Mouse (Mus musculus): ENCODE results near the gene Nsd2. TPM values are rescaled to one million over a fixed set of nuclear protein-coding genes. Genes with fewer than 3 reads are reported as not detected.

Gene Nsd2
- polyA plus RNA-seq, 1 experiment from 2014 or later = 43.0 TPM

DNA sequence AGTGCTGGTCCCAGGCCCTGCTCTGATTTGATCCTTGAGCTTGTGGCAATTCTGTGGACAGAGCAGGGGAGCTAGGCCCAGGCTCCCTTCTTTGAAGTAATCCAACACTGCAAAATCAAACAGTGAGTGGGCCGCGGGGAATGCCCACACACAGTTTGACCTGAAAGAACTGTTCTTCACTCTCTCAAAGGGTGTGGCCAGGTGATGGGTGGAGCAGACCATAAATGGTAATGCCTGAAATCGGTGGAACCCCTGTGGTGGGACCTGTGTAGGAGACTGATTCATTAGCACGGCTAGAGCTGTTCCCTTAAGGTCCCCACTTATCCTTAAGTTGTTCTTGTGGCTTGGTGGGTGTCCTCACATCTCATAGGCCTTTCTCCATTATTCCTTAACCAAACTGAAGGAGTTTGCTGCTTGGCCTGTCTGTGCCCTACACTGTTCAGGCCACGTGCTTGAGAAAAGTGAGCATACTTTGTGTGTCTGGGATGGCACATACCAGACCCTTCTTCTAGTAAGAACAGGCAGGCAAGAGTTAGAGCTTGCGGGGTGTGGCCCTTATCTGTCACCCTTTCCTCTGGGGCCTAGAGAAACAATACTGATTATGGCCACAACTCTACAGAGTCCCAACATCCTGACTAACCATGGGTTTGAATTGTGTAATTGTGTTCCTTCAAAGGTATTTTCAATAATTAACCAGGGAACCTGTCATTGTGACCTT lies 4.4 kb upstream of the Nsd2 start:
- Histone ChIP-seq H3K9ac (ENCODE audit: low read length) (no peak overlapping the region), H3K4me3 (ENCODE audit: low read length) (no peak overlapping the region), H3K27me3 (ENCODE audit: control insufficient read depth, insufficient read depth, low read depth, low read length) (no peaks in the 10 kb centered on the region), H3K9me3 (ENCODE audit: control insufficient read depth, low read length) (no peaks in the 10 kb centered on the region), H3K27ac (ENCODE audit: low read length) (no peak overlapping the region), H3K4me2 (ENCODE audit: low read depth, low read length) (no peak overlapping the region), H3K36me3 (ENCODE audit: control insufficient read depth, insufficient read depth, low read length) (no peaks in the 10 kb centered on the region), H3K4me1 (replicated peaks; ENCODE audit: control insufficient read depth, insufficient read depth, low read length) (peaks cover 12% of the 10 kb centered on the region)
- no peak for ATAC-seq (ENCODE audit: low read depth)
- 55% methylated on average over 6 of the region's 6 CpGs for WGBS

DNA sequence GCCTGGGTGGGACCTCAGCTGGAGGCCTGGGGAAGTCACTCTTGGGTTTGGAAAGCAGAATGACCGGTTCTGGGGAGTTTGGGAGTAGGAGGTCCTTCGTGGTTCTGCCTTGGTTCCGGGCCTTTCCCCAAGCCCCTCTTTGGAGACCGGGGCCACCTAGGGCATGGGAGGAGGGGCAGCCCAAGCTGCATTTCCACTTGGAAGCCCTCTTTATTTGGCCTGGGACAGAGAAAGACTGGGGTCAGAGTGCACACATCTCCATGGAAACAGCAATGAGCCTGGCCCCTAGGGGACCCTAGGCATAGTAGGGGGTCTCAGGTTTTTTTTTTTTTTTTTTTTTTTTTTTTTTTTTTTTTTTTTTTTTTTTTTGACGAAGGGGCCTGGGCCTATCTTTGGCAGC lies 2.4 kb upstream of the Nsd2 start:
- Histone ChIP-seq H3K27me3 (ENCODE audit: control insufficient read depth, insufficient read depth, low read depth, low read length) (no peaks in the 10 kb centered on the region), H3K27ac (ENCODE audit: low read length) (no peak overlapping the region), H3K36me3 (ENCODE audit: control insufficient read depth, insufficient read depth, low read length) (no peaks in the 10 kb centered on the region), H3K4me1 (replicated peaks; ENCODE audit: control insufficient read depth, insufficient read depth, low read length) (peaks cover 18% of the 10 kb centered on the region), H3K9ac (ENCODE audit: low read length) (no peak overlapping the region), H3K9me3 (ENCODE audit: control insufficient read depth, low read length) (no peaks in the 10 kb centered on the region), H3K4me3 (ENCODE audit: low read length) (no peak overlapping the region), H3K4me2 (ENCODE audit: low read depth, low read length) (no peak overlapping the region)
- no peak for ATAC-seq (ENCODE audit: low read depth)
- WGBS = 27% methylated on average over 5 of the region's 5 CpGs

DNA sequence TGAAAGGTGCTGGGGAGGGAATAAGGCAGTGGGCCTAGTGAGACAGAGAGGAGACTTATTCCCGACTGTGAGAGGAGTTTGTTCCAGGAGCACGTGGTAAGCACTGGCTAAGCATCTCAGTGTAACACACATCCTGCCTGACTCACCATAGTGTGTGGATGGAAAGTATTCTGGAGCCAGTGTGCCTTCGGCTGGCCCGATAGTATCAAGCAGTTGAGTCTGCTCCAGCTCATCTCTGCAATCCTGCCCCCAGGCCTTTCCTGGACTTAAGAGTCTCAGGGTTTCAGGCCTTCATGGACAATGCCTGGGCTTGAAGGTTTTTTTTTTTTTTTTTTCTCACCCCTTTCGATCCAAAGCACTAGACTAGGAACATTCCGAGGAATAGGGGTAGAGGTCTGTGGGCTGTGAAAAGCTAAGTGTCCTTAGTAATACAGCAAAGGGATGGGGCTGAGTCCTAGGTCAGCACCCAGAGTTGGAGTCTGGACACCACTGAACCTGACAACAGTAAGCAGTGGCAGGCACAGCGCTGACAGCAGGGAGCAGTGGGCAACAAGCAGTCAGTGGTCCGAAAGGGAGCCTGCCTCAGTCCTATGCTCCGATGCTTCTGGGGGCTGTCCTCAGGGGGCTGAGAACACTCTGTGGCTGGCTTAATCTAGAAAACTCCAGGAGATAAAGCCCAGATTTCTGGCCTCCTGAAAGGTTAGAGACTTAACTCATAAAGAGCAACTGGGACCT lies 1.2 kb upstream of the Nsd2 start:
- H3K9ac ChIP-seq (ENCODE audit: low read length) = peak overlapping the region; percentile 99
- 12% methylated on average over 9 of the region's 9 CpGs for WGBS
- H3K4me1 ChIP-seq (replicated peaks; ENCODE audit: control insufficient read depth, insufficient read depth, low read length) = peaks cover 20% of the 10 kb centered on the region
- no peaks in the 10 kb centered on the region for H3K36me3 ChIP-seq (ENCODE audit: control insufficient read depth, insufficient read depth, low read length)
- H3K4me3 ChIP-seq (ENCODE audit: low read length) = peak overlapping the region; percentile 99
- peak overlapping the region; percentile 97 for H3K27ac ChIP-seq (ENCODE audit: low read length)
- ATAC-seq (ENCODE audit: low read depth) = peak; percentile 16
- no peaks in the 10 kb centered on the region for H3K27me3 ChIP-seq (ENCODE audit: control insufficient read depth, insufficient read depth, low read depth, low read length)
- H3K4me2 ChIP-seq (ENCODE audit: low read depth, low read length) = peak overlapping the region; percentile 55
- no peaks in the 10 kb centered on the region for H3K9me3 ChIP-seq (ENCODE audit: control insufficient read depth, low read length)

DNA sequence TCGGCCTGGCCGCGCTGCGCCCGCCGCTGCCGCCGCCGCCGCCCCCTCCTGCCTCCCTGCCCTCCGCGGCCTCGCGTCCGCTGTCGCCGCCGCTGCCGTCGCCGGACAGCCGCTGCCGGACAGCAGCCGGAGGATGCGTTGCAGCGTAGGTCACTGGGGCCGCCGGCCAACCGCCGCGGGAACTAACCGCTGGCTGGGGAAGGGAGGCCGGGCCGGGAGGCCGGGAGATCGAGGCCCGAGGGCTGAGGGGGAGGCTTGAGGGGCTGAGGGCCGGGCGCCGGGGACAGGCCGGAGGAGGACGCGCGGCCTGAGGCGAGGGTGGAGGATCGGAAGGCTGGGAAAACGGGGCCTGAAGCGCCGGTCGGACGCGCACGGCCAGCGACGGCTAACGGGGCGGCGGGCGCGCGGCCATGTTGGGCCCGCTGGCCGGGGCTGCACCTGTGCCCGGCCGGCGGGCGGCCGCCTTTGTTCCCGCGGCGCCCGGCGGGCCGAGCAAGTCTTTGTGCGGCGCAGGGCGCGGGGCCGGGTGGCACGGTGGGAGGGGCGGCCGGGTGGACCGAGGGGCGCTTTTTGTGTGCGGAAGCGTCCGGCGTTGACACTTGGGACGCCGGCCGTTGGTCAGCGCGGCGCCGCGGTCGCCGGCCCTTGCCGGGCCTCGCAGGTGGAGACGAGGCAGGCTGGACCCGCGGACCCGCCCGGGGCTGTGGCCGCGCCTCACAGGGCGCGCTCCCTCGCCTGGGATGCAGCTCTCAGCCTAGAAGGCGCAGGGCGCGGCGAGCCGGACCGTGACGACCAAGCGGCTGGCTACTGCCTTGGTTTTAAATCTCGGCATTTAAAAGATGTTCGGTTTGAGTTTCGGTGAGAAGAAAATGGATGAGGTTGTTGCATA lies 452 bp downstream of the Nsd2 start:
- 0% methylated on average over 82 of the region's 121 CpGs for WGBS
- peaks cover 20% of the 10 kb centered on the region for H3K4me1 ChIP-seq (replicated peaks; ENCODE audit: control insufficient read depth, insufficient read depth, low read length)
- peak overlapping the region; percentile 99 for H3K9ac ChIP-seq (ENCODE audit: low read length)
- no peaks in the 10 kb centered on the region for H3K27me3 ChIP-seq (ENCODE audit: control insufficient read depth, insufficient read depth, low read depth, low read length)
- H3K4me3 ChIP-seq (ENCODE audit: low read length) = peak overlapping the region; percentile 99
- no peaks in the 10 kb centered on the region; the same call in 1 of the 2 replicates for H3K36me3 ChIP-seq (ENCODE audit: control insufficient read depth, insufficient read depth, low read length)
- H3K27ac ChIP-seq (ENCODE audit: low read length) = peak overlapping the region; percentile 97
- H3K9me3 ChIP-seq (ENCODE audit: control insufficient read depth, low read length) = no peaks in the 10 kb centered on the region
- peak; percentile 46 for ATAC-seq (ENCODE audit: low read depth)
- peak overlapping the region; percentile 77 for H3K4me2 ChIP-seq (ENCODE audit: low read depth, low read length)

DNA sequence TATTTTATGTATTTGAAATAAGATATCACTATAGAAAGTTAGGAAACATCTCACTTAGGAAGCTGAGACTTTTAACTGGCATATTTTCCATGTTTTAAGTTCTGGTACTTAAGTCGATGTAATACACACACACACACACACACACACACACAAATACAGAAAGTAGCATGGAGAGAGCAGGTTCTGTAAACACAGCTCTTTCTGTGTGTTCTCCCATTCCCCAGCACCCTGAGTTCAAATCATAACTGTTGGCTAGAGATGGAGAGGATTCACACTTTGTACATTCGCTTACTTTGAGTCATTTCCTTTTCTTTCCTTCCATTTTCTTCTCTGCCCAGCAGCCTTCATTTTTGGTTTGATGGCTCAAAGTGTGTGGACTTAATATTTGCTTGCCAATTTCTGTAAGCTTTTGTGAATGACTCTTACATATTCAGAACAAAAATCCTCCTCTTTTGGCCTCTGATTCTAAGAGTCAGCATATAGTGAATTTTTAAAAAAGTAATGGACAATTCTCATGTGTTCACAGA lies 1.4 kb downstream of the Nsd2 start:
- no peaks in the 10 kb centered on the region for H3K9me3 ChIP-seq (ENCODE audit: control insufficient read depth, low read length)
- H3K4me3 ChIP-seq (ENCODE audit: low read length) = peak overlapping the region; percentile 99
- no peak for ATAC-seq (ENCODE audit: low read depth)
- H3K4me1 ChIP-seq (replicated peaks; ENCODE audit: control insufficient read depth, insufficient read depth, low read length) = peaks cover 20% of the 10 kb centered on the region
- H3K36me3 ChIP-seq (ENCODE audit: control insufficient read depth, insufficient read depth, low read length) = no peaks in the 10 kb centered on the region; the same call in 1 of the 2 replicates
- WGBS = 16% methylated on average over 2 of the region's 2 CpGs
- no peak overlapping the region for H3K27ac ChIP-seq (ENCODE audit: low read length)
- peak overlapping the region; percentile 99 for H3K9ac ChIP-seq (ENCODE audit: low read length)
- H3K27me3 ChIP-seq (ENCODE audit: control insufficient read depth, insufficient read depth, low read depth, low read length) = no peaks in the 10 kb centered on the region
- H3K4me2 ChIP-seq (ENCODE audit: low read depth, low read length) = peak overlapping the region; percentile 77

DNA sequence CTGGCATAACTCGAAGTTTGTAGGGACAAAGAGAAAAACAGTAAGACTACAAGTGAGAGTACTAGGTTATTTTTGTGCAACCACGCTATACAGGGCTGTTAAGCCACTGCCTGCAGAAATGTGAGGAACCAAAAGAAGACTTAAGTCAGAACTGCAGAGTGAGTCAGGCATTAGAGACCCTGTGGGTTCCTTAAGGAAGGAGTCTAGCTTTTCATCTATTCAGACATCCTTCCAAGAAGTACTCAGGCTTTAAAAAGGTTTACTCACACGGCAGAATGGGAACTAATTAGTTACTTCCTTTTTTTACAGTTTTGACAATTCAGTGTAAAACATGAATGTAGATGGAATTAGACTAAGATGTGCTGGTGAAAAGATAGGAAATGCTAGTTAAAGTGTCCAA lies 1.9 kb downstream of the Nsd2 start:
- no peaks in the 10 kb centered on the region for H3K9me3 ChIP-seq (ENCODE audit: control insufficient read depth, low read length)
- WGBS = 20% methylated on average over 3 of the region's 3 CpGs
- peak overlapping the region; percentile 77 for H3K4me2 ChIP-seq (ENCODE audit: low read depth, low read length)
- peak overlapping the region; percentile 25 for H3K4me3 ChIP-seq (ENCODE audit: low read length)
- ATAC-seq (ENCODE audit: low read depth) = no peak
- H3K4me1 ChIP-seq (replicated peaks; ENCODE audit: control insufficient read depth, insufficient read depth, low read length) = peaks cover 20% of the 10 kb centered on the region
- H3K27ac ChIP-seq (ENCODE audit: low read length) = no peak overlapping the region
- H3K9ac ChIP-seq (ENCODE audit: low read length) = peak overlapping the region; percentile 49; the same call in 1 of the 2 replicates
- no peaks in the 10 kb centered on the region for H3K27me3 ChIP-seq (ENCODE audit: control insufficient read depth, insufficient read depth, low read depth, low read length)
- no peaks in the 10 kb centered on the region; the same call in 1 of the 2 replicates for H3K36me3 ChIP-seq (ENCODE audit: control insufficient read depth, insufficient read depth, low read length)

DNA sequence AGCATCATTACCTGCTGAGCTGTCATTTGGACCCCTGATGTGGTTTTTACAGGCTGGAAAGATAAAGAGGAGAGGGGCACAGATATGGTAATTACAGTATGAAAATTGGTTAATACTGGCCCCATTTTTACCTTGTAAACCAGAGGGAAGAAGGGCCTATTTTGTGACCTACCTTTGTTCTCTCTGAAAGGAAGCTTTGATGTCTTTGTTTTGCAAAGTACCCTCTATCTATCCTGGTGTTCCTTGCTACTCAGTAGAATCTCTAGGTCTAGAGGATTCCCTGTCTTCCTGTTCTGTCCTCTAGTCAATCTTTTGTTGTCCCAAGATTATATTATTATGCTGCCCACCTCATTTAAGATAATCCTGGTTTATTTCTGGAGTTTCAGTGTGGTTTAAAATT lies 5.5 kb downstream of the Nsd2 start:
- no peaks in the 10 kb centered on the region for H3K27me3 ChIP-seq (ENCODE audit: control insufficient read depth, insufficient read depth, low read depth, low read length)
- H3K9me3 ChIP-seq (ENCODE audit: control insufficient read depth, low read length) = no peaks in the 10 kb centered on the region
- no peak for ATAC-seq (ENCODE audit: low read depth)
- no peak overlapping the region for H3K4me3 ChIP-seq (ENCODE audit: low read length)
- H3K36me3 ChIP-seq (ENCODE audit: control insufficient read depth, insufficient read depth, low read length) = no peaks in the 10 kb centered on the region; the same call in 1 of the 2 replicates
- no peak overlapping the region for H3K4me2 ChIP-seq (ENCODE audit: low read depth, low read length)
- no peak overlapping the region for H3K27ac ChIP-seq (ENCODE audit: low read length)
- peaks cover 9% of the 10 kb centered on the region for H3K4me1 ChIP-seq (replicated peaks; ENCODE audit: control insufficient read depth, insufficient read depth, low read length)
- H3K9ac ChIP-seq (ENCODE audit: low read length) = no peak overlapping the region

DNA sequence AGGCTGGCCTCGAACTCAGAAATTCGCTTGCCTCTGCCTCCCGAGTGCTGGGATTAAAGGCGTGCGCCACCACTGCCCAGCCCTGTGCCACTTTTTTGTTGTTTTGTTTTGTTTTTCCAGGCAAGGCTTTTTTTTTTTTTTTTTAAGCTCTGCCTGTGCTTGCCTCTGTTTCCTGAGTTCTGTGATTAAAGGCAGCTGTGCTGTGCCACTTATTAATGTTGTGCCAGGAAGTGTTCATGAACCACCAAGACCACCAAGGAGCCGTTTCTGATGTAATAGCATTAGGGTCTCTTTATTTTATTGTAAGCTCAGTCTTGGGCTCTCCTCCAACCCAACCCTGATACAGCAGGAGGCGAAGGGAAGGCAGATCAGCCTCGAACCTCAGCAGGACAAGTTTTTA lies 7.6 kb downstream of the Nsd2 start:
- no peak overlapping the region for H3K4me2 ChIP-seq (ENCODE audit: low read depth, low read length)
- H3K9me3 ChIP-seq (ENCODE audit: control insufficient read depth, low read length) = no peaks in the 10 kb centered on the region
- no peak overlapping the region for H3K4me3 ChIP-seq (ENCODE audit: low read length)
- 81% methylated on average over 8 of the region's 8 CpGs for WGBS
- peaks cover 3% of the 10 kb centered on the region for H3K4me1 ChIP-seq (replicated peaks; ENCODE audit: control insufficient read depth, insufficient read depth, low read length)
- H3K27me3 ChIP-seq (ENCODE audit: control insufficient read depth, insufficient read depth, low read depth, low read length) = no peaks in the 10 kb centered on the region
- H3K9ac ChIP-seq (ENCODE audit: low read length) = no peak overlapping the region
- ATAC-seq (ENCODE audit: low read depth) = no peak
- H3K27ac ChIP-seq (ENCODE audit: low read length) = no peak overlapping the region
- no peaks in the 10 kb centered on the region; the same call in 1 of the 2 replicates for H3K36me3 ChIP-seq (ENCODE audit: control insufficient read depth, insufficient read depth, low read length)

Data from lung, embryonic 16.5 days (tissue).